Mouse (Mus musculus): ENCODE measurements at regions not wholly inside any gene's neighbourhood (a gene's known extent, or its start where the extent isn't known, plus 50 kb on each side); places are given as distances from the start of the nearest gene placed in this dataset.
A peak's percentile ranks its signal among the peaks of the same experiment; 100 is the strongest.

GRCm38 (mm10) chr8:126854121-126855055, 91.3 kb downstream of the Tomm20 start:
- no peak for DNase-seq

GRCm38 (mm10) chr8:126852663-126853390, 92.8 kb downstream of the Tomm20 start:
- no peak for DNase-seq

GRCm38 (mm10) chr8:126852184-126852583, 93.5 kb downstream of the Tomm20 start:
- DNase-seq: no peak

- DNase-seq: no peak
Observed at GRCm38 (mm10) chr8:126851780-126852179, 93.9 kb downstream of the Tomm20 start.

- no peak for DNase-seq
Observed at GRCm38 (mm10) chr8:126850189-126850535, 95.5 kb downstream of the Tomm20 start.

- no peak for DNase-seq
Observed at GRCm38 (mm10) chr8:126849411-126850188, 96.0 kb downstream of the Tomm20 start.

GRCm38 (mm10) chr8:126848369-126849105, 97.1 kb downstream of the Tomm20 start:
- no peak for DNase-seq

- DNase-seq: no peak
Observed at GRCm38 (mm10) chr8:126847664-126848353, 97.8 kb downstream of the Tomm20 start.

- no peak for DNase-seq
Observed at GRCm38 (mm10) chr8:126846188-126846565, 99.5 kb downstream of the Tomm20 start.

- DNase-seq: no peak
Observed at GRCm38 (mm10) chr8:126845530-126846187, 100.0 kb downstream of the Tomm20 start.

GRCm38 (mm10) chr8:126844627-126845026, 101.0 kb downstream of the Tomm20 start:
- DNase-seq: no peak

- DNase-seq: no peak
Observed at GRCm38 (mm10) chr8:126841187-126841586, 104.5 kb downstream of the Tomm20 start.

GRCm38 (mm10) chr8:126839712-126840355, 105.8 kb downstream of the Tomm20 start:
- peak; percentile 84 for DNase-seq

- DNase-seq: peak; percentile 26
Observed at GRCm38 (mm10) chr8:126839039-126839711, 106.5 kb downstream of the Tomm20 start.

- DNase-seq: no peak
Observed at GRCm38 (mm10) chr8:126838228-126838627, 107.4 kb downstream of the Tomm20 start.

GRCm38 (mm10) chr8:126837318-126838025, 108.2 kb downstream of the Tomm20 start:
- no peak for DNase-seq

GRCm38 (mm10) chr8:126835554-126835953, 110.1 kb downstream of the Tomm20 start:
- no peak for DNase-seq

- DNase-seq: no peak
Observed at GRCm38 (mm10) chr8:126833471-126834453, 111.9 kb downstream of the Tomm20 start.

Data from cerebellum, adult 9-10 months (tissue).